Mouse (Mus musculus) embryo, embryonic 10.5 days (tissue): ENCODE measurements around the gene Accs.

Source experiments
- DNase-seq: peaks from one replicate; pipeline ENCODE4 v3.0.0-alpha.2; 2015; ENCODE audit warnings: low spot score

Accs gene

GRCm38 (mm10) chr2:93849505-93850089, at the start of gene Accs:
Gene Accs, minus strand, starts transcription at chr2:93849943.
- peak; percentile 94 for DNase-seq

GRCm38 (mm10) chr2:93891611-93892280, 42.0 kb upstream of the Accs start:
- peak; percentile 39 for DNase-seq

- no peak for DNase-seq
Measured at GRCm38 (mm10) chr2:93890143-93890542, 40.4 kb upstream of the Accs start.

- DNase-seq, result no peak
Measured at GRCm38 (mm10) chr2:93889071-93889470, 39.3 kb upstream of the Accs start.

- no peak for DNase-seq
Measured at GRCm38 (mm10) chr2:93888366-93888765, 38.6 kb upstream of the Accs start.

GRCm38 (mm10) chr2:93887273-93887672, 37.5 kb upstream of the Accs start:
- DNase-seq, result peak; percentile 13

- DNase-seq, result peak; percentile 12
Measured at GRCm38 (mm10) chr2:93886013-93886794, 36.5 kb upstream of the Accs start.

- peak; percentile 24 for DNase-seq
Measured at GRCm38 (mm10) chr2:93883066-93883465, 33.3 kb upstream of the Accs start.

GRCm38 (mm10) chr2:93881640-93882367, 32.1 kb upstream of the Accs start:
- no peak for DNase-seq

- no peak for DNase-seq
Measured at GRCm38 (mm10) chr2:93880981-93881380, 31.2 kb upstream of the Accs start.

GRCm38 (mm10) chr2:93880450-93880849, 30.7 kb upstream of the Accs start:
- no peak for DNase-seq

GRCm38 (mm10) chr2:93877005-93877404, 27.3 kb upstream of the Accs start:
- no peak for DNase-seq

- no peak for DNase-seq
Measured at GRCm38 (mm10) chr2:93874606-93875005, 24.9 kb upstream of the Accs start.

GRCm38 (mm10) chr2:93874227-93874514, 24.4 kb upstream of the Accs start:
- no peak for DNase-seq

- DNase-seq, result peak; percentile 32
Measured at GRCm38 (mm10) chr2:93873449-93874226, 23.9 kb upstream of the Accs start.

- DNase-seq, result no peak
Measured at GRCm38 (mm10) chr2:93872257-93872656, 22.5 kb upstream of the Accs start.

- DNase-seq, result no peak
Measured at GRCm38 (mm10) chr2:93871411-93871925, 21.7 kb upstream of the Accs start.

GRCm38 (mm10) chr2:93870842-93871241, 21.1 kb upstream of the Accs start:
- DNase-seq, result peak; percentile 86

- DNase-seq, result no peak
Measured at GRCm38 (mm10) chr2:93869107-93869600, 19.4 kb upstream of the Accs start, which contains the start of gene Accsl. Gene Accsl, minus strand, starts transcription at chr2:93869157.

- DNase-seq, result no peak
Measured at GRCm38 (mm10) chr2:93868566-93868965, 18.8 kb upstream of the Accs start.

GRCm38 (mm10) chr2:93863229-93863628, 13.5 kb upstream of the Accs start:
- no peak for DNase-seq
